Mouse (Mus musculus): ENCODE measurements around the gene Sgcd. TPM values are rescaled to one million over a fixed set of nuclear protein-coding genes. Genes with fewer than 3 reads are reported as not detected.

Gene Sgcd
- total and polyA plus RNA-seq, 2 experiments from 2014 or later, result 2.5 to 25.4 TPM

DNA sequence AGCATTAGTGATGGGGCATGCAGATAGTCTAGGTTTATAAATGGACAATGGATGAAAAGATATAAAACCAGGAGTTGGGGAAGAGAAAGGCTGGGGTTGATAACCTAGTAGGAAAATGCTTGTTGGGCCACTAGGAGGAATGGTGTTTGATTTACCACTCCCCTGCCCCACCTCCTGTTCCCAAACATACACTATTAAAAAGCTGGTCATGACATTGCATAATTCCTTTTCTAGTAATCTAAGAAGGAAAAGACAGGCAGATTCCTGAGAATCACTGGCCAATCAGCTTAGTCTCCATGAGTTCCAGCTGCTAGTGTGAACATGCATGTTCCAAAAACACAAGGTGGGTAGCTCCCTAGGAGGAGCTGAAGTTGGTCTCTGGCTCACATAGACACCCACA is 683.2 kb downstream of the Sgcd start:
- Histone ChIP-seq H3K27ac (ENCODE audit: low read depth, low read length) (no peak overlapping the region), H3K9me3 (ENCODE audit: low read length) (no peaks in the 10 kb centered on the region), H3K4me2 (ENCODE audit: low read depth) (no peak overlapping the region), H3K4me3 (ENCODE audit: low read depth, low read length) (no peak overlapping the region), H3K27me3 (ENCODE audit: insufficient read depth, low read length) (no peaks in the 10 kb centered on the region), H3K4me1 (ENCODE audit: insufficient read depth) (no peaks in the 10 kb centered on the region), H3K36me3 (ENCODE audit: insufficient read depth) (no peaks in the 10 kb centered on the region), H3K9ac (no peak overlapping the region)
- no peak for DNase-seq
- TF ChIP-seq CTCF (IDR thresholded peaks at IDR 0.05; ENCODE audit: low read depth), result no peak
- ATAC-seq, result no peak

DNA sequence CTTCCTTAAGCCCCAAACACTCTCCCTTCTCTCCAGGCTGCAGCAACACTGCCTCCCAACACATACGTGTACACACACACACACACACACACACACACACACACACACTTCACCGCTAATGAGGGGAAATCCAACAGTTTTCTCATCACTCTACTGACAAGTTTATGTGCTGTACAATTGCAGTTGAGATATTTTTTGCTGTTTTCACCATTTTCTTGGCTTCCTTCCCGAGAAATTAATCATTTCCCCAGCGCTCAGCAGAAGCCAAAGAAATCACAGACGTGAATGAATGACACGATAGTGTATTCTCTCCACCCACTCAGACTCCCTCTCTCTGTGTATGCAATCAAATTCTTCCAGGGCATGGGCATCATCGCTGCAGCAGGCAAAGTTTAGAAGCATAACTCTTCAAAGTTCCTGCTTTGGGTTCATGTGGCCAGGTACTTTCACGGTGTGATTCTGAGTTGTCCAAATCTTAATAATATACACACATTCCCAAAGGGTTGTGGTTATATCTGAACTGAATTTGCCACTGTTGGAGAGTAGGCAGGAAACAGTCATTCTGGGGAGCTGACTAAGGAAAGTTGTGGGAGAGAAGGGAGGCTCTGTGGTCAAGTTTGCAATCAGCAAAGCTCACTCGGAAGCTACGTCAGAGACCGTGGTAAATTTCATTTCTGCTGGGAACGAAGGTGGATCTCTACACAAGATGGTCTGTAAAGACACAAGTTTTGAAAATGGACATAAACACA is 683.9 kb downstream of the Sgcd start:
- Histone ChIP-seq H3K4me1 (ENCODE audit: insufficient read depth) (no peaks in the 10 kb centered on the region), H3K36me3 (ENCODE audit: insufficient read depth) (no peaks in the 10 kb centered on the region), H3K9ac (no peak overlapping the region), H3K27ac (ENCODE audit: low read depth, low read length) (no peak overlapping the region), H3K4me3 (ENCODE audit: low read depth, low read length) (no peak overlapping the region), H3K4me2 (ENCODE audit: low read depth) (no peak overlapping the region), H3K27me3 (ENCODE audit: insufficient read depth, low read length) (no peaks in the 10 kb centered on the region), H3K9me3 (ENCODE audit: low read length) (no peaks in the 10 kb centered on the region)
- peak; percentile 74 for DNase-seq
- 62% methylated on average over 12 of the region's 12 CpGs for WGBS
- TF ChIP-seq CTCF (IDR thresholded peaks at IDR 0.05; ENCODE audit: low read depth), result no peak
- peak; percentile 94 for ATAC-seq

DNA sequence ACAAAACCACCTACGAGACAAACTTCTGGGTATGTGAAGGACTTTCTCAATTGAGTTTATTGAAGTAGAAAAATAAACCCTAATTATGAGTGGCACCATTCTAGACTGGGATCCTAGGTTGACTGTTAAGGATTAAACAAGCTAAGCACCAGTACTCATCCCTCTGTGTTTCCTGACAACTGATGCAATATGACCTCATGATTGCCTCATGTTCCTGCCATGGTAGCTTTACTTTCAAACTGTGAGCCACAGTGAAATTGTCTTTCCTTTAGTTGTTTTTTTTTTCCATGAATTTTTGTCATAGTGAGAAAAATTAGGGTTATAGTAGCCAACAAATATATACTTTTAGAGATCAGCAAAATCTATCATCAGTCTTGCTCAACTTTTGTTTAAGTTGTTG is 689.0 kb downstream of the Sgcd start:
- DNase-seq, result no peak
- no peaks in the 10 kb centered on the region for H3K36me3 ChIP-seq (ENCODE audit: insufficient read depth)
- no peak overlapping the region for H3K4me2 ChIP-seq (ENCODE audit: low read depth)
- no peak for ATAC-seq
- 85% methylated on average over 1 of the region's 1 CpGs for WGBS
- H3K27me3 ChIP-seq (ENCODE audit: insufficient read depth, low read length), result no peaks in the 10 kb centered on the region
- H3K4me1 ChIP-seq (ENCODE audit: insufficient read depth), result no peaks in the 10 kb centered on the region
- no peak overlapping the region for H3K4me3 ChIP-seq (ENCODE audit: low read depth, low read length)
- no peak for TF ChIP-seq CTCF (IDR thresholded peaks at IDR 0.05; ENCODE audit: low read depth)
- H3K9ac ChIP-seq, result no peak overlapping the region
- no peak overlapping the region for H3K27ac ChIP-seq (ENCODE audit: low read depth, low read length)
- H3K9me3 ChIP-seq (ENCODE audit: low read length), result no peaks in the 10 kb centered on the region

DNA sequence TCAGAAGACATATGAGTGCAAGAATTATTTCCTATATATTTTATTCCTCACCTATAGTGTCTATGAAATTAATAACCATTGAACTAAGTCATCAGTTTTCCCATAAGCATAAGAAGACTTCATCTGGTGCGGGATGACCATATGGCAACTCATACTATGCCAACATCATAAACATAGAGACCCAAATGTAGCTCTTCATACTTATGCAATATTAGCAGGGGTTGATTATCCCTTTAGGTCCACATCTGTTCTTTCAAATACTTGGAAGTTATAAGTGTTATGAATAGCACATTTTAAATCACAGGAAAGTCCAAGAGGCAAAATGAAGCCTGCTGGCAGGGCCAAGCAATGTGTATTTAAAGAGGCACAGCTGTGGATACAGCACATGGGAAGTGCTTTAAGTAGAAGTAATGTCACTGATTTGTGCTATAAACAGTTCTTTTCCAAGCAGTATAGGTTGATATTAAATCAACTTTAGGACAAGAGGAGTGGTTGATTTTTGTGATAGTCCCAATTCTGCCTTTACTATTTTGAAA is 690.9 kb downstream of the Sgcd start:
- TF ChIP-seq CTCF (IDR thresholded peaks at IDR 0.05; ENCODE audit: low read depth), result no peak
- 92% methylated on average over 1 of the region's 1 CpGs for WGBS

DNA sequence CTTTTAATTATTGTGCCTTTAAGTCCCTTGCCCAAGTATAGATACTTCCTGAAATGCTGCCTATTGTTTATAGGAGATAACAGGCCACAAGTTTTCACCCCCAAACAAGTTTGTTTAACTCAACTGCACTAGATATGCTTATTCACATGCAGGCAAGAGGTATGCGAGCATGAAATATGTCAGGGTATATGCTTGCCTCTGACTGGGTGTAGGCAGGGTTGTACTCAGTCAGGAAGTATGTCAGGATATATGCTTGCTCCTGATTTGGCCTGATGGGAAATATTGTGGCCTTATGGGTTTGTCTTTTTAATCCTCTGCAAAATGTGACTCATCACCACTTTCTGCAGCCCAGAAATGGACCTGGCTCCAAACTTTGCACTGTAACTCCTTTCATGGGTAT is 694.0 kb downstream of the Sgcd start:
- H3K9ac ChIP-seq, result no peak overlapping the region
- DNase-seq (no peak), ATAC-seq (no peak)
- no peak overlapping the region for H3K4me2 ChIP-seq (ENCODE audit: low read depth)
- no peak overlapping the region for H3K27ac ChIP-seq (ENCODE audit: low read depth, low read length)
- TF ChIP-seq CTCF (IDR thresholded peaks at IDR 0.05; ENCODE audit: low read depth), result no peak
- no peaks in the 10 kb centered on the region for H3K4me1 ChIP-seq (ENCODE audit: insufficient read depth)
- H3K36me3 ChIP-seq (ENCODE audit: insufficient read depth), result no peaks in the 10 kb centered on the region
- no peak overlapping the region for H3K4me3 ChIP-seq (ENCODE audit: low read depth, low read length)
- H3K9me3 ChIP-seq (ENCODE audit: low read length), result no peaks in the 10 kb centered on the region
- WGBS, result 93% methylated on average over 1 of the region's 1 CpGs
- H3K27me3 ChIP-seq (ENCODE audit: insufficient read depth, low read length), result no peaks in the 10 kb centered on the region

More for the DNA sequence above, 690.9 kb downstream of the Sgcd start:
- Histone ChIP-seq H3K27ac (ENCODE audit: low read depth, low read length) (no peak overlapping the region), H3K27me3 (ENCODE audit: insufficient read depth, low read length) (no peaks in the 10 kb centered on the region), H3K4me3 (ENCODE audit: low read depth, low read length) (no peak overlapping the region), H3K4me2 (ENCODE audit: low read depth) (no peak overlapping the region), H3K9me3 (ENCODE audit: low read length) (no peaks in the 10 kb centered on the region), H3K4me1 (ENCODE audit: insufficient read depth) (no peaks in the 10 kb centered on the region), H3K36me3 (ENCODE audit: insufficient read depth) (no peaks in the 10 kb centered on the region), H3K9ac (no peak overlapping the region)
- ATAC-seq, result no peak
- DNase-seq, result no peak

DNA sequence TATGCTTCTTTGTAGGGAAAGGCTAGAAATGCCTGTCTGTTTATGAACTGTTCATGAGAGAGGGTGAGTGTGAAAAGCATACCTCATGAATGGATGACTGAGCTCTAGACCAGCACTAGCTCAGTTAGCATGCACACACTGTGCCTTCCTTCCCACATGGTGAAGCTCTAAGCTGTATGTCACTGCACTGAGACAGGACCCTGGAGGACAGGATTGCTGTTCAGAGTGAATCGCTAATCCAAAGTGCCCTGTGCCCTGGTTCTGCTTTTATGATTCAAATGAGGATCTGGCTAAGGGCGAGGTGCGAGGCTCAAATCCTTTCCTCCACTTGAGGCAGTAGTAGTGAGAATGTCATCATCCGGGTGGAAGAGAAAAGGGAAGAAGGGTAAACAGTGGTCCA is 712.2 kb downstream of the Sgcd start:
- H3K36me3 ChIP-seq (ENCODE audit: insufficient read depth), result no peaks in the 10 kb centered on the region
- H3K4me2 ChIP-seq (ENCODE audit: low read depth), result no peak overlapping the region
- H3K9me3 ChIP-seq (ENCODE audit: low read length), result no peaks in the 10 kb centered on the region
- no peaks in the 10 kb centered on the region for H3K4me1 ChIP-seq (ENCODE audit: insufficient read depth)
- DNase-seq (no peak), ATAC-seq (no peak)
- H3K27ac ChIP-seq (ENCODE audit: low read depth, low read length), result no peak overlapping the region
- 10% methylated on average over 4 of the region's 4 CpGs for WGBS
- H3K4me3 ChIP-seq (ENCODE audit: low read depth, low read length), result no peak overlapping the region
- no peak overlapping the region for H3K9ac ChIP-seq
- no peaks in the 10 kb centered on the region for H3K27me3 ChIP-seq (ENCODE audit: insufficient read depth, low read length)
- TF ChIP-seq CTCF (IDR thresholded peaks at IDR 0.05; ENCODE audit: low read depth), result no peak

DNA sequence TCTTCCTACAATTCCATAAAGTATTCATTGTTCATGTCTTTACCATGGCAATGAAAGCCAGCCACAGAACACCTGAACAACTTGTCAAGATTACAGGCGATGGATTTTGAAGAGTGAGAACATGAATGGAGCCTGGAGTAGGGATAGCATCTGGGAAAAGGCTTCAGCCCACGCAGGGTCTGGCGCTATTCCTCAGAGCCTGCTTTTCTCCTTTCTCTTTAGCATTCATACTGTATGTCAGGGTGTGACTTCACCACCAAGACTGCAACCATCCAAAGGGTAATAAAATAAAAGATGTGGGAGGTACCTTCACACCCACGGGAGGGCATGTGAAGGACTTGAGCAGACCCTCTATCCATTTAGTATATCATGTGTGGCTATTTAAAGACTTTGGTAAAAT is 720.2 kb downstream of the Sgcd start:
- Histone ChIP-seq H3K36me3 (ENCODE audit: insufficient read depth) (no peaks in the 10 kb centered on the region), H3K9ac (no peak overlapping the region), H3K4me1 (ENCODE audit: insufficient read depth) (no peaks in the 10 kb centered on the region), H3K4me3 (ENCODE audit: low read depth, low read length) (no peak overlapping the region), H3K9me3 (ENCODE audit: low read length) (no peaks in the 10 kb centered on the region), H3K4me2 (ENCODE audit: low read depth) (no peak overlapping the region), H3K27me3 (ENCODE audit: insufficient read depth, low read length) (no peaks in the 10 kb centered on the region), H3K27ac (ENCODE audit: low read depth, low read length) (no peak overlapping the region)
- no peak for DNase-seq
- no peak for TF ChIP-seq CTCF (IDR thresholded peaks at IDR 0.05; ENCODE audit: low read depth)
- no peak for ATAC-seq
- 78% methylated on average over 4 of the region's 4 CpGs for WGBS
